Mouse (Mus musculus): ENCODE measurements at regions not wholly inside any gene's neighbourhood (a gene's known extent, or its start where the extent isn't known, plus 50 kb on each side); places are given as distances from the start of the nearest gene placed in this dataset.
A peak's percentile ranks its signal among the peaks of the same experiment; 100 is the strongest.

DNA sequence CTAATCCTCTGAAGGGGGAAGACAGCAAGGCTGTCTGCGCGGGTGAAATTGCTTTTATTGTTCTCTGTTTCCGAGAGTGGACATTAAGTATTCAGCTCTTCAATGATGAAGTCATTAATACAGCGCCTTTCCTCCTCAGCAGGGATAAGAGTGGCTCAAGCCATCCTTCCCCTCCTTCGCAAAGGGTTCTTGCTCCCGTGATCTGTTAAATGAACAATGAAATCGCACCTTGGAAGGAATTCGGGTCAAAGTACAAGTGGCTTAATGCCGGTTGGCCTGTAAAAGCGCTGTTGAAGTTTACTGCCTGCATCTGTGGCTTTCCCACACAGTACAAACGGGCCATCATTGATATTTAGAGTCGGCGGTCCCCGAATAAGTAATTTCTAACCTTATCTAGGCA is 63.3 kb upstream of the Zdhhc17 start:
- Histone ChIP-seq H3K27me3 (no peaks in the 10 kb centered on the region), H3K27ac (peak overlapping the region; percentile 27; the same call in 1 of the 2 replicates), H3K4me3 (no peak overlapping the region), H3K4me2 (no peak overlapping the region), H3K36me3 (no peaks in the 10 kb centered on the region), H3K9ac (no peak overlapping the region), H3K9me3 (no peaks in the 10 kb centered on the region), H3K4me1 (no peaks in the 10 kb centered on the region)
- WGBS = 48% methylated on average over 14 of the region's 14 CpGs
- no peak for ATAC-seq (ENCODE audit: borderline replicate concordance, extremely low read depth, low FRiP score, low TSS enrichment)

DNA sequence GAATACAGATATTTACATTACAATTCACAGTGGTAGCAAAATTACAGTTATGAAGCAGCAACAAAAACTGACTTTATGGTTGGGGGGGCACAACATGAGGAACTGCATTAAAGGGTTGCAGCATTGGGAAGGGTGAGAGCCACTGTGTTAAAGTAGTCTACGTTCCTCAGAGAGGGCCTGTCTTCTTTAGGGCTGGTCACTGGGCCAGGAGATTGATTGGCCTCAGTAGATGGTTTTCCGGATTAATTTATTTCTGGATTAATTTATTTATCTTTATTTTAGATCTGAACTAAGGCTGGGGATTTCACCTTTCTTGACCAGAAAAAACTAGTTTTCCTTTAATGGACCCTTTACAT is 62.6 kb upstream of the Zdhhc17 start:
- ATAC-seq (ENCODE audit: borderline replicate concordance, extremely low read depth, low FRiP score, low TSS enrichment) = no peak
- no peak overlapping the region for H3K27ac ChIP-seq
- 59% methylated on average over 2 of the region's 2 CpGs for WGBS
- H3K9me3 ChIP-seq = no peaks in the 10 kb centered on the region
- no peak overlapping the region for H3K4me3 ChIP-seq
- H3K36me3 ChIP-seq = no peaks in the 10 kb centered on the region
- H3K4me1 ChIP-seq = no peaks in the 10 kb centered on the region
- no peak overlapping the region for H3K9ac ChIP-seq
- H3K4me2 ChIP-seq = no peak overlapping the region
- no peaks in the 10 kb centered on the region for H3K27me3 ChIP-seq

DNA sequence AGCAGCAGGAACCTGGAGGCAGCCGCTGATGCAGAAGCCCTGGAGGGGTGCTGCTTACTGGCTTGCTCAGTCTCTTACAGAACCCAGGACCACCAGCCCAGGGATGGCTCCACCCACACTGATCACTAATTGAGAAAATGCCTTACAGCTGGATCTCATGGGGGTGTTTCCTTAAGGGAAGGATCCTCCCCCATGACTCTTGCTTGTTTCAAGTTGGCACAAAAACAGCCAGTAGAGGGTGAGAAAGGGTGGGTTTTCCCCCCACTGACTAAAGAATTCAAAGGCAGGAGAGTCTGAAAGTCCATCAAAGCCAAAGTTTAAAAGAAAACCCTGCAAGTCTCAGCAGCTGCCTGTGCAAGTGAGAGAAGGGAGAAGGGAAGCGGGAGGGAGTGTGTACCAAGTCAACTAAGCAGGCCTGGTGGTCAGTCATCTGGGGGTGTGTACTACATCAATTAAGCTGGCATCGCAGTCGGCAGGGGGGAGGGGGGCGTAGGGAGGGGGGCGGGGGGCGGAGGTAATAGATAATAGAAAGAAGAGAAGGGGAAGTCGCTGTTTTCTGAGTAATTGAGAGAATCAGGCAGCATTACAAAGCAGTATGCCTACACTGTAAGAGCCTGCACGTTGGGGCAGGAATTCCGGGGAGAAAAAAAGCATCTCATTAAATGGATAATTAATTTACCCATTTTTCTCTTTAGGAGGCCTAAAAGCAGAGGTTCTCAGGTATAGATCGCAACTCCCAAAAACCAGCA is 62.0 kb upstream of the Zdhhc17 start:
- no peak overlapping the region for H3K27ac ChIP-seq
- H3K9me3 ChIP-seq = no peaks in the 10 kb centered on the region
- H3K9ac ChIP-seq = no peak overlapping the region
- 24% methylated on average over 8 of the region's 11 CpGs for WGBS
- H3K4me1 ChIP-seq = no peaks in the 10 kb centered on the region
- H3K27me3 ChIP-seq = no peaks in the 10 kb centered on the region
- H3K4me2 ChIP-seq = no peak overlapping the region
- no peaks in the 10 kb centered on the region for H3K36me3 ChIP-seq
- H3K4me3 ChIP-seq = no peak overlapping the region
- ATAC-seq (ENCODE audit: borderline replicate concordance, extremely low read depth, low FRiP score, low TSS enrichment) = no peak

DNA sequence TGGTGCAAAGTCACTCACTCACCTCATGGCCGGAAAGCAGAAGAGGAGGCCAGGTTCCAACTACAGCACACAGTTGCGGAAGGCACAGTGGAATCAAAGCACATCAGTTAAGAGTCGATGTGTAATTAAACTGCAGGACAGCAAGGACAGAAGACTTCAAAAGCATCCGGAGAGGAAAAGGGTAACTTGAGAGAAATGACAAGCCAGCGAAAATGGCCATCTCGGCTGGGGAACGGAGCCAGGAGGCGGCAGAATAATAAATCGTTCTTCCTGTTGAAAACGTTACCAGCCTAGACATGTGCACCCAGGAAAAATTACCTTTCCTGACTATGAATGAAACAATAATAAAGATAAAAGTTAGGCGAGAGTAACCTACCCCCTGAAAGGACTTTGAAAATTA is 56.2 kb upstream of the Zdhhc17 start:
- 50% methylated on average over 11 of the region's 11 CpGs for WGBS
- Histone ChIP-seq H3K4me2 (no peak overlapping the region), H3K27me3 (no peaks in the 10 kb centered on the region), H3K27ac (no peak overlapping the region), H3K4me1 (no peaks in the 10 kb centered on the region), H3K9me3 (no peaks in the 10 kb centered on the region), H3K36me3 (no peaks in the 10 kb centered on the region), H3K9ac (no peak overlapping the region), H3K4me3 (no peak overlapping the region)
- no peak for ATAC-seq (ENCODE audit: borderline replicate concordance, extremely low read depth, low FRiP score, low TSS enrichment)

DNA sequence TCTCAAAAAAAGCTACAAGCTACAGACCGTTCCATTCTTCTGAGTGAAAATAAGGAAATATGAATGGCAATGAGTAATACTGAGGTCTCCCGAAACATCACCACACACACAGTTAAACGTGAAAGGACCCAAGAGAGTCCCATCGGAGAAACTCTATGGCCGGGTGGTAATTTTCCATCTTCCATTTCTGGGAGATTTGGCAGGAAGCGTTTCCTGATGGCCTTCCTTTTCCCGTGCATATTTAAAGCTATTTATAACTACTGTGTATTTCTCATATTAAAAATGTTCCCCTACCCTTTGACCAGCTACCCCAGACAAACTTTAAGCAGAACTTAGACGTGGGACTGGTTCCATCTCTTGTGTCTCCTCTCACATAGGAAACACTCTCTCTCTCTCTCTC is 50.7 kb upstream of the Zdhhc17 start:
- H3K36me3 ChIP-seq = no peaks in the 10 kb centered on the region
- no peak overlapping the region for H3K9ac ChIP-seq
- 64% methylated on average over 8 of the region's 8 CpGs for WGBS
- no peaks in the 10 kb centered on the region for H3K4me1 ChIP-seq
- H3K27ac ChIP-seq = peak overlapping the region; percentile 19; the same call in 1 of the 2 replicates
- no peak overlapping the region for H3K4me3 ChIP-seq
- H3K27me3 ChIP-seq = no peaks in the 10 kb centered on the region
- no peak overlapping the region for H3K4me2 ChIP-seq
- H3K9me3 ChIP-seq = no peaks in the 10 kb centered on the region
- no peak for ATAC-seq (ENCODE audit: borderline replicate concordance, extremely low read depth, low FRiP score, low TSS enrichment)

Measured in lung, embryonic 15.5 days (tissue).